Mouse (Mus musculus) spleen, adult 2 months (tissue): ENCODE measurements at regions not wholly inside any gene's neighbourhood (a gene's known extent, or its start where the extent isn't known, plus 50 kb on each side); places are given as distances from the start of the nearest gene placed in this dataset.

ENCODE experiments used
- DNase-seq, 2 experiments: peaks; one replicate each; pipeline versions ENCODE4 v3.0.0 to v3.0.0-alpha.2; 2012 to 2021; ENCODE audit warnings: low spot score in 2 of 2, low read depth in 1 of 2
- H3K27ac ChIP-seq: fragments of 200-500 bp; 2 replicates; pipeline ENCODE4 v1.5.1; 2012; ENCODE audit warnings: low read length, inconsistent platforms; ENCODE audit not compliant: insufficient read depth
- H3K27me3 ChIP-seq: fragments of 200-500 bp; 2 replicates; pipeline ENCODE4 v1.6.1; 2012; ENCODE audit warnings: mild to moderate bottlenecking, moderate library complexity, low read length, inconsistent platforms; ENCODE audit not compliant: control insufficient read depth, insufficient read depth
- H3K36me3 ChIP-seq: fragments of 200-500 bp; 2 replicates; pipeline ENCODE4 v1.6.1; 2012; ENCODE audit warnings: mild to moderate bottlenecking, low read length, inconsistent platforms; ENCODE audit not compliant: control insufficient read depth, insufficient read depth
- H3K4me1 ChIP-seq: fragments of 200-500 bp; 2 replicates; pipeline ENCODE4 v1.6.1; 2011; ENCODE audit warnings: inconsistent platforms; ENCODE audit not compliant: control insufficient read depth, insufficient read depth, insufficient read length
- H3K4me3 ChIP-seq: fragments of 200-500 bp; 2 replicates; pipeline ENCODE4 v1.5.1; 2011; ENCODE audit warnings: mild to moderate bottlenecking, inconsistent platforms; ENCODE audit not compliant: insufficient read depth, insufficient read length; ENCODE audit errors: extremely low read depth
- CTCF ChIP-seq: fragments of 200-500 bp; IDR thresholded peaks from 2 replicates; pipeline ENCODE4 v1.5.1; 2011; ENCODE audit warnings: mild to moderate bottlenecking, inconsistent platforms; ENCODE audit not compliant: insufficient read depth, insufficient read length, insufficient replicate concordance; ENCODE audit errors: extremely low read depth
- POLR2A ChIP-seq: fragments of 200-500 bp; IDR thresholded peaks from 2 replicates; pipeline ENCODE4 v1.6.1; 2011; ENCODE audit warnings: low read depth, low read length, inconsistent platforms
- WGBS: fragments of 180-500 bp; shearing (Covaris S2); methylation state at CpG from one replicate; pipeline ENCODE4 v1.1.7; 2018; 5-methylcytosine and 5-hydroxymethylcytosine counted together

GRCm38 (mm10) chr7:73195306-73195705, 180.0 kb upstream of the Rgma start:
- 73% methylated on average over 4 of the region's 4 CpGs for WGBS
- DNase-seq = no peak
- H3K27me3 ChIP-seq = no peaks in the 10 kb centered on the region
- H3K4me3 ChIP-seq = no peak overlapping the region
- H3K36me3 ChIP-seq = no peaks in the 10 kb centered on the region
- no peak overlapping the region for H3K27ac ChIP-seq
- TF ChIP-seq CTCF = no peak
- no peak for TF ChIP-seq POLR2A
- H3K4me1 ChIP-seq = no peaks in the 10 kb centered on the region

DNA sequence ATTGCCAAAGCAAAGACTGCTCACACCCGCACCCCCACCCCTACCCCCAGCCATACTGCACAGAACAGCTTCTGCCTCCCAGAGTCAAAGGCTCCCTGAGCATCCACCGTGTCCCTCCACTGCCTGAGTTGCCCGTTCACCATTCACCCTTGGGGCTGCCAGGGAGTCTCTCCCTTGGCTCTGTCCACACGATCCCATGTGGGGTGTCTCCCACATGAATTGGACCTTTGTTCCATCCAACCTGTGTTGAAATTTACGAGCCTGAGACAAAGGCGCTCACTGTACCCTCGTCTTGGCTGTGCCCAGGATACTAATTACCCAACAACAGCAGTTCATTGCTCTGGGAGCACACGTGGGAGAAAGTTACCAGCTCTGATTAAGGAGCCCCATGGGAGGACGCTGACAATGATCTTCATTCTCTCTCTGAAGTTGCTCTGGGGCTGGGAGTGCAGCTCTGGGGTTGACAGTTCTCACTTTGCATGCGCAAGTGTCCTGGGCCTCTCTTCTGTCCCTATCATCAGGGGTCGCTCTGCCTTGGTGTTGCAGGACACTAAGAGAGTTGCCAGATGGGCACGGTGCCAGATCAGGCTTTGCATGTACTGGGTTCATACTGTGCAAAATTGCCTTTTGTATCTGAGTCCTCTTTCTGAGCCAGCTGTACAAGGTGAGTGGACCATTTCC, 178.3 kb upstream of the Rgma start:
- Histone ChIP-seq H3K27me3 (no peaks in the 10 kb centered on the region), H3K4me1 (no peaks in the 10 kb centered on the region), H3K27ac (no peak overlapping the region), H3K4me3 (no peak overlapping the region), H3K36me3 (no peaks in the 10 kb centered on the region)
- no peak for TF ChIP-seq CTCF
- no peak for TF ChIP-seq POLR2A
- DNase-seq = no peak
- WGBS = 83% methylated on average over 12 of the region's 12 CpGs

GRCm38 (mm10) chr7:73198069-73198468, 177.2 kb upstream of the Rgma start:
- no peak overlapping the region for H3K27ac ChIP-seq
- no peaks in the 10 kb centered on the region for H3K27me3 ChIP-seq
- H3K4me3 ChIP-seq = no peak overlapping the region
- TF ChIP-seq POLR2A = no peak
- no peak for TF ChIP-seq CTCF
- 78% methylated on average over 5 of the region's 5 CpGs for WGBS
- no peaks in the 10 kb centered on the region for H3K36me3 ChIP-seq
- no peak for DNase-seq
- no peaks in the 10 kb centered on the region for H3K4me1 ChIP-seq

DNA sequence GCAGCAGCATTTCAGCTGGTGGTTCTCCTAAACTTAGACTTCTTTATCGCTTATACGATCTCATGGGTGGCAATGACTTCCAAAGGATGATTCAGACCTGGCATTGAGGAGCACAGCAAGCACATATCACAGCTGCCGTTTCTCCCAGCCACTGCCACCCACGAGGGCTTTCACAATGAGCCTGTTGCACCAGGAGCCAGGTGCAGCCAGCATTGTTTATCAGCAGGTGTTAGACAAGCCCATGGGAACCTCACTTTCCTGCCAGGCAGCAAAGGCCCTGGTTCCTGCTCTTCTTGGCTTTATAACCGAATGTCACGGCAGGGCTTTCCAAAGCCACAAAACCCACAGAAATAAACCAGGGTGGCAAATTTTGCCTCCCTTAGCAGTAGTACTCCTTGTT, 175.3 kb upstream of the Rgma start:
- Histone ChIP-seq H3K4me1 (no peaks in the 10 kb centered on the region), H3K27me3 (no peaks in the 10 kb centered on the region), H3K4me3 (no peak overlapping the region), H3K36me3 (no peaks in the 10 kb centered on the region), H3K27ac (no peak overlapping the region)
- 78% methylated on average over 6 of the region's 6 CpGs for WGBS
- no peak for TF ChIP-seq CTCF
- TF ChIP-seq POLR2A = no peak
- DNase-seq = no peak

GRCm38 (mm10) chr7:73201330-73201729, 174.0 kb upstream of the Rgma start:
- Histone ChIP-seq H3K27me3 (no peaks in the 10 kb centered on the region), H3K27ac (no peak overlapping the region), H3K36me3 (no peaks in the 10 kb centered on the region), H3K4me3 (no peak overlapping the region), H3K4me1 (no peaks in the 10 kb centered on the region)
- 76% methylated on average over 6 of the region's 6 CpGs for WGBS
- no peak for TF ChIP-seq CTCF
- no peak for DNase-seq

GRCm38 (mm10) chr7:73206922-73207811, 168.1 kb upstream of the Rgma start:
- H3K4me3 ChIP-seq = no peak overlapping the region
- 83% methylated on average over 7 of the region's 7 CpGs for WGBS
- no peak for TF ChIP-seq CTCF
- no peaks in the 10 kb centered on the region for H3K27me3 ChIP-seq
- no peaks in the 10 kb centered on the region for H3K36me3 ChIP-seq
- DNase-seq = no peak
- H3K27ac ChIP-seq = no peak overlapping the region
- no peaks in the 10 kb centered on the region for H3K4me1 ChIP-seq

GRCm38 (mm10) chr7:73208479-73208816, 166.9 kb upstream of the Rgma start:
- H3K27ac ChIP-seq = no peak overlapping the region
- no peaks in the 10 kb centered on the region for H3K4me1 ChIP-seq
- no peaks in the 10 kb centered on the region for H3K36me3 ChIP-seq
- no peak overlapping the region for H3K4me3 ChIP-seq
- H3K27me3 ChIP-seq = no peaks in the 10 kb centered on the region
- TF ChIP-seq CTCF (no peak), POLR2A (no peak)
- no peak for DNase-seq
- 82% methylated on average over 4 of the region's 4 CpGs for WGBS
